Mouse (Mus musculus): ENCODE measurements around the gene Fbf1.
A peak's percentile ranks its signal among the peaks of the same experiment; 100 is the strongest.

Gene Fbf1

GRCm38 (mm10) chr11:116178411-116179121 is 10.6 kb upstream of the Fbf1 start:
- DNase-seq (ENCODE audit: low spot score) = no peak

- DNase-seq (ENCODE audit: low spot score) = no peak
Observed at GRCm38 (mm10) chr11:116176010-116176409, 8.0 kb upstream of the Fbf1 start.

GRCm38 (mm10) chr11:116174775-116175448 is 6.9 kb upstream of the Fbf1 start:
- DNase-seq (ENCODE audit: low spot score) = no peak

- no peak for DNase-seq (ENCODE audit: low spot score)
Observed at GRCm38 (mm10) chr11:116171959-116172358, 4.0 kb upstream of the Fbf1 start.

GRCm38 (mm10) chr11:116170003-116170800 is 2.2 kb upstream of the Fbf1 start:
- DNase-seq (ENCODE audit: low spot score) = no peak

- no peak for DNase-seq (ENCODE audit: low spot score)
Observed at GRCm38 (mm10) chr11:116169214-116169613, 1.2 kb upstream of the Fbf1 start.

GRCm38 (mm10) chr11:116167232-116167631 is 734 bp downstream of the Fbf1 start:
- no peak for DNase-seq (ENCODE audit: low spot score)

- no peak for DNase-seq (ENCODE audit: low spot score)
Observed at GRCm38 (mm10) chr11:116163002-116163401, 5.0 kb downstream of the Fbf1 start.

- no peak for DNase-seq (ENCODE audit: low spot score)
Observed at GRCm38 (mm10) chr11:116162146-116162545, 5.8 kb downstream of the Fbf1 start.

- DNase-seq (ENCODE audit: low spot score) = peak; percentile 34
Observed at GRCm38 (mm10) chr11:116161312-116161711, 6.7 kb downstream of the Fbf1 start.

GRCm38 (mm10) chr11:116150960-116151359 is 17.0 kb downstream of the Fbf1 start:
- no peak for DNase-seq (ENCODE audit: low spot score)

GRCm38 (mm10) chr11:116149341-116149740 is 18.6 kb downstream of the Fbf1 start:
- no peak for DNase-seq (ENCODE audit: low spot score)

- DNase-seq (ENCODE audit: low spot score) = no peak
Observed at GRCm38 (mm10) chr11:116148761-116149221, 19.2 kb downstream of the Fbf1 start.

- no peak for DNase-seq (ENCODE audit: low spot score)
Observed at GRCm38 (mm10) chr11:116146294-116146985, 21.5 kb downstream of the Fbf1 start.

GRCm38 (mm10) chr11:116145481-116146293 is 22.3 kb downstream of the Fbf1 start:
- no peak for DNase-seq (ENCODE audit: low spot score)

- no peak for DNase-seq (ENCODE audit: low spot score)
Observed at GRCm38 (mm10) chr11:116143468-116143867, 24.5 kb downstream of the Fbf1 start.

- no peak for DNase-seq (ENCODE audit: low spot score)
Observed at GRCm38 (mm10) chr11:116142211-116142991, 25.6 kb downstream of the Fbf1 start.

- DNase-seq (ENCODE audit: low spot score) = peak; percentile 78
Observed at GRCm38 (mm10) chr11:116138468-116139138, 29.4 kb downstream of the Fbf1 start, which contains the start of gene Mrpl38. Gene Mrpl38 (minus strand): TSS chr11:116138868.

- DNase-seq (ENCODE audit: low spot score) = no peak
Observed at GRCm38 (mm10) chr11:116138096-116138467, 29.9 kb downstream of the Fbf1 start.

GRCm38 (mm10) chr11:116134171-116134570 is 33.8 kb downstream of the Fbf1 start:
- DNase-seq (ENCODE audit: low spot score) = no peak

All from urinary bladder, postnatal 25 days (tissue).